Mouse (Mus musculus) E14TG2a.4 (cell line): Measurements from ENCODE around the gene Lag3.

ENCODE experiments used
- CTCF ChIP-seq: conservative IDR thresholded peaks from 2 replicates; pipeline ENCODE4 v1.5.1; 2014; ENCODE audit warnings: low read length
- NANOG ChIP-seq: IDR thresholded peaks from 2 replicates; pipeline ENCODE4 v1.6.1; 2014; ENCODE audit warnings: borderline replicate concordance, low read length, mixed read lengths
- POU5F1 ChIP-seq: IDR thresholded peaks from 2 replicates; pipeline ENCODE4 v1.6.1; 2014; ENCODE audit warnings: low read length, borderline replicate concordance

- no peak for TF ChIP-seq CTCF
- no peak for TF ChIP-seq NANOG
- TF ChIP-seq POU5F1: no peak
Measured at GRCm38 (mm10) chr6:124856321-124856720, 55.2 kb downstream of the Lag3 start.
